Comparison of ENCODE assay signal across 16 mouse cellular contexts in the genomic region with DNA sequence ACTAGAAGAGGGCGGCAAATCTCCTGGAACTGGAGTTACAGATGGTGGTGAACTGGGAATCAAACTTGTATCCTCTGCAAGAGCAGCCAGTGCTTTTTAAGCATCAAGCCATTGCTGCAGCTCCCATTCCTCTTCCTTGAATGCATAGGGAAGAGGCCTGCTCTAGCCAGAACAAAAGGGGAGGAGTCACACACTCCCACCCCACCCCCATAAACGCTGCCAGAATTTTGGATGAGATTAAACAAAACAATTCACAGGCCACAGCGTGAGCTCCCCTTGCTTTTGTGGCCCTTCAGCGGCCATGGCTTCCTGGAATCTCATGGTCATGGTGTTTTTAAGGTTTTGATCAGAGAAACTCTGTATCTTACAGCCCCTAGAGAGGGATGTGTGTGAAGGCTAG. TPM values are rescaled to one million over a fixed set of nuclear protein-coding genes. Genes with fewer than 3 reads are reported as not detected.
DNase-seq lines count a peak whose midpoint lies in the region; ATAC-seq and TF ChIP-seq lines count a peak whose summit lies in the region.
"Had no signal": no experiment of that assay in that cellular context is flagged by ENCODE, and none has a peak within 500 bp of the region (broad histone marks: within the 10 kb centered on the region; RNA-seq: fewer than 3 reads in every experiment).

No protein-coding gene starts in this region.

- H3K9me3 ChIP-seq in forebrain, embryonic 11.5 days (ENCODE audit: control insufficient read depth, low read length) = no peaks in the 10 kb centered on the region
- H3K9me3 ChIP-seq in forebrain, postnatal 0 days (ENCODE audit: low read length) = no peaks in the 10 kb centered on the region
- no peaks in the 10 kb centered on the region for H3K9me3 ChIP-seq in midbrain, embryonic 11.5 days (ENCODE audit: control insufficient read depth, low read length)
- H3K9me3 ChIP-seq in midbrain, embryonic 15.5 days = no peaks in the 10 kb centered on the region
- H3K9me3 ChIP-seq in embryonic facial prominence, embryonic 13.5 days = no peaks in the 10 kb centered on the region
- no peaks in the 10 kb centered on the region for H3K9me3 ChIP-seq in midbrain, embryonic 13.5 days
- no peaks in the 10 kb centered on the region for H3K9me3 ChIP-seq in kidney, embryonic 15.5 days (replicated peaks)

- H3K27ac ChIP-seq in forebrain, embryonic 11.5 days (ENCODE audit: low read depth, low read length) = peak overlapping the region; percentile 25; the same call in 1 of the 2 replicates
- H3K27ac ChIP-seq in forebrain, postnatal 0 days (ENCODE audit: low read depth, low read length) = no peak overlapping the region
- 0 out of 2 replicates have a peak overlapping the region, but pooled peaks have one; percentile 8 for H3K27ac ChIP-seq in midbrain, embryonic 11.5 days (ENCODE audit: low read depth, low read length)
- no peak overlapping the region for H3K27ac ChIP-seq in midbrain, embryonic 15.5 days
- peak overlapping the region; percentile 69 for H3K27ac ChIP-seq in embryonic facial prominence, embryonic 13.5 days
- no peak overlapping the region for H3K27ac ChIP-seq in midbrain, embryonic 13.5 days
- no peak overlapping the region for H3K27ac ChIP-seq in kidney, embryonic 15.5 days
- H3K27ac ChIP-seq: heart, adult 2 months; layer of hippocampus, adult 2 months; stomach, postnatal 0 days had no signal

- no peak for TF ChIP-seq CTCF in forebrain, postnatal 0 days (IDR thresholded peaks at IDR 0.05; ENCODE audit: low read depth)

- H3K4me3 ChIP-seq in forebrain, embryonic 11.5 days (ENCODE audit: low read depth, low read length) = no peak overlapping the region
- H3K4me3 ChIP-seq in forebrain, postnatal 0 days (ENCODE audit: low read depth, low read length) = no peak overlapping the region
- H3K4me3 ChIP-seq in midbrain, embryonic 11.5 days (ENCODE audit: low read depth, low read length) = no peak overlapping the region
- no peak overlapping the region for H3K4me3 ChIP-seq in midbrain, embryonic 15.5 days
- no peak overlapping the region for H3K4me3 ChIP-seq in embryonic facial prominence, embryonic 13.5 days
- H3K4me3 ChIP-seq in midbrain, embryonic 13.5 days (replicated peaks) = no peak overlapping the region
- no peak overlapping the region for H3K4me3 ChIP-seq in kidney, embryonic 15.5 days (replicated peaks)
- H3K4me3 ChIP-seq: heart, adult 2 months; layer of hippocampus, adult 2 months had no signal

- H3K4me1 ChIP-seq in forebrain, embryonic 11.5 days (replicated peaks; ENCODE audit: control insufficient read depth, insufficient read depth, low read length) = peaks cover 2% of the 10 kb centered on the region; the same call in 1 of the 2 replicates
- peaks cover 4% of the 10 kb centered on the region; the same call in 1 of the 2 replicates for H3K4me1 ChIP-seq in forebrain, postnatal 0 days (ENCODE audit: insufficient read depth)
- H3K4me1 ChIP-seq in midbrain, embryonic 11.5 days (ENCODE audit: control insufficient read depth, insufficient read depth, low read length) = peaks cover 6% of the 10 kb centered on the region
- H3K4me1 ChIP-seq in midbrain, embryonic 15.5 days = peaks cover 16% of the 10 kb centered on the region
- H3K4me1 ChIP-seq in embryonic facial prominence, embryonic 13.5 days = peaks cover 38% of the 10 kb centered on the region
- H3K4me1 ChIP-seq in midbrain, embryonic 13.5 days (replicated peaks) = peaks cover 23% of the 10 kb centered on the region; the same call in 1 of the 2 replicates
- peaks cover 12% of the 10 kb centered on the region; the same call in 1 of the 2 replicates for H3K4me1 ChIP-seq in kidney, embryonic 15.5 days

- peak; percentile 59 for DNase-seq in forebrain, embryonic 11.5 days (ENCODE audit: low spot score)
- no peak for DNase-seq in forebrain, postnatal 0 days
- peak; percentile 86 for DNase-seq in midbrain, embryonic 11.5 days (ENCODE audit: low spot score, missing footprints)
- DNase-seq in cerebellum, adult 18-20 months = no peak
- DNase-seq: adrenal gland, postnatal 25 days; cerebellum, postnatal 25 days; heart, adult 2 months; right cerebral cortex, adult 18-20 months; thymus, postnatal 25 days had no signal

- 27% methylated on average over 4 of the region's 4 CpGs for WGBS in forebrain, embryonic 11.5 days
- WGBS in forebrain, postnatal 0 days = 26% methylated on average over 4 of the region's 4 CpGs
- WGBS in midbrain, embryonic 11.5 days = 26% methylated on average over 4 of the region's 4 CpGs
- 23% methylated on average over 4 of the region's 4 CpGs for WGBS in midbrain, embryonic 15.5 days
- WGBS in embryonic facial prominence, embryonic 13.5 days = 33% methylated on average over 4 of the region's 4 CpGs
- 14% methylated on average over 4 of the region's 4 CpGs for WGBS in midbrain, embryonic 13.5 days
- 49% methylated on average over 4 of the region's 4 CpGs for WGBS in kidney, embryonic 15.5 days

- no peaks in the 10 kb centered on the region for H3K27me3 ChIP-seq in forebrain, embryonic 11.5 days (ENCODE audit: control insufficient read depth, insufficient read depth, low read length)
- H3K27me3 ChIP-seq in forebrain, postnatal 0 days (ENCODE audit: insufficient read depth, low read length) = no peaks in the 10 kb centered on the region
- no peaks in the 10 kb centered on the region for H3K27me3 ChIP-seq in midbrain, embryonic 11.5 days (ENCODE audit: control insufficient read depth, insufficient read depth, low read length)
- no peaks in the 10 kb centered on the region for H3K27me3 ChIP-seq in midbrain, embryonic 15.5 days (replicated peaks)
- H3K27me3 ChIP-seq in embryonic facial prominence, embryonic 13.5 days = 0 out of 2 replicates have a peak, but pooled peaks cover 7% of the 10 kb centered on the region
- H3K27me3 ChIP-seq in midbrain, embryonic 13.5 days = no peaks in the 10 kb centered on the region
- no peaks in the 10 kb centered on the region for H3K27me3 ChIP-seq in kidney, embryonic 15.5 days

- no peak overlapping the region for H3K4me2 ChIP-seq in forebrain, embryonic 11.5 days (ENCODE audit: low read depth, low read length, severe bottlenecking)
- H3K4me2 ChIP-seq in forebrain, postnatal 0 days (ENCODE audit: low read depth) = no peak overlapping the region
- H3K4me2 ChIP-seq in midbrain, embryonic 11.5 days = no peak overlapping the region
- H3K4me2 ChIP-seq in midbrain, embryonic 15.5 days = no peak overlapping the region
- H3K4me2 ChIP-seq in embryonic facial prominence, embryonic 13.5 days = no peak overlapping the region
- no peak overlapping the region for H3K4me2 ChIP-seq in midbrain, embryonic 13.5 days (replicated peaks)
- H3K4me2 ChIP-seq in kidney, embryonic 15.5 days = no peak overlapping the region

- no peaks in the 10 kb centered on the region for H3K36me3 ChIP-seq in forebrain, embryonic 11.5 days (ENCODE audit: control insufficient read depth, insufficient read depth, low read length)
- no peaks in the 10 kb centered on the region for H3K36me3 ChIP-seq in forebrain, postnatal 0 days (ENCODE audit: insufficient read depth)
- H3K36me3 ChIP-seq in midbrain, embryonic 11.5 days (ENCODE audit: control insufficient read depth, insufficient read depth, low read length) = no peaks in the 10 kb centered on the region
- no peaks in the 10 kb centered on the region for H3K36me3 ChIP-seq in midbrain, embryonic 15.5 days (replicated peaks)
- no peaks in the 10 kb centered on the region for H3K36me3 ChIP-seq in embryonic facial prominence, embryonic 13.5 days
- H3K36me3 ChIP-seq in midbrain, embryonic 13.5 days = no peaks in the 10 kb centered on the region
- H3K36me3 ChIP-seq in kidney, embryonic 15.5 days = no peaks in the 10 kb centered on the region

- H3K9ac ChIP-seq in forebrain, embryonic 11.5 days (ENCODE audit: low read length) = no peak overlapping the region
- H3K9ac ChIP-seq in forebrain, postnatal 0 days = no peak overlapping the region
- H3K9ac ChIP-seq in midbrain, embryonic 11.5 days (ENCODE audit: low read length) = no peak overlapping the region
- H3K9ac ChIP-seq in midbrain, embryonic 15.5 days = no peak overlapping the region
- H3K9ac ChIP-seq in embryonic facial prominence, embryonic 13.5 days = no peak overlapping the region
- no peak overlapping the region for H3K9ac ChIP-seq in midbrain, embryonic 13.5 days (replicated peaks)
- H3K9ac ChIP-seq in kidney, embryonic 15.5 days = no peak overlapping the region

- peak; percentile 51; the same call in 1 of the 2 replicates for ATAC-seq in forebrain, embryonic 11.5 days (replicated peaks; ENCODE audit: low FRiP score)
- no peak for ATAC-seq in forebrain, postnatal 0 days
- ATAC-seq in midbrain, embryonic 11.5 days (ENCODE audit: low FRiP score) = peak; percentile 89
- no peak for ATAC-seq in midbrain, embryonic 15.5 days (replicated peaks)
- ATAC-seq in embryonic facial prominence, embryonic 13.5 days (ENCODE audit: insufficient number of reproducible peaks, insufficient read depth, low FRiP score, low TSS enrichment, low read depth) = no peak
- 0 out of 2 replicates have a peak, but pooled peaks have one; percentile 41 for ATAC-seq in midbrain, embryonic 13.5 days
- no peak for ATAC-seq in kidney, embryonic 15.5 days (replicated peaks; ENCODE audit: low FRiP score)
- ATAC-seq: inflammation-experienced regulatory T-cells, adult 6 months had no signal

RNA-seq across cellular contexts. Expression of gene Erg, which starts 15.4 kb away (rescaled TPM):
- 1.8 and 2.1 TPM in 2 replicates for polyA plus RNA-seq in forebrain, embryonic 11.5 days (2014; fragmentation: Nextera tagmentation; extraction: Ambion mirVana)
- total RNA-seq in forebrain, postnatal 0 days (2014; rRNA removed) = 3.9 and 6.4 TPM in 2 replicates
- polyA plus RNA-seq in forebrain, postnatal 0 days (2015; fragmentation: Nextera tagmentation; extraction: Ambion mirVana) = 0.99 and 1.8 TPM in 2 replicates
- 1.1 and 2.6 TPM in 2 replicates for polyA plus RNA-seq in midbrain, embryonic 11.5 days (2014; fragmentation: Nextera tagmentation; extraction: Ambion mirVana)
- 2.6 and 2.8 TPM in 2 replicates for polyA plus RNA-seq in midbrain, embryonic 15.5 days (2015; fragmentation: Nextera tagmentation; extraction: Ambion mirVana)
- polyA plus RNA-seq in embryonic facial prominence, embryonic 13.5 days (2015; fragmentation: Nextera tagmentation; extraction: Ambion mirVana) = 17.2 and 27.9 TPM in 2 replicates
- 1.5 and 1.6 TPM in 2 replicates for polyA plus RNA-seq in midbrain, embryonic 13.5 days (2015; fragmentation: Nextera tagmentation; extraction: Ambion mirVana)
- 6.7 and 8.4 TPM in 2 replicates for polyA plus RNA-seq in kidney, embryonic 15.5 days (2015; fragmentation: Nextera tagmentation; extraction: Ambion mirVana)
- polyA plus RNA-seq: inflammation-experienced regulatory T-cells, adult 6 months had no signal

Comparison
In these comparisons a context has a peak if more than half of its experiments do, and no peak if none do; other contexts are left out.
1. ATAC-seq: peak in forebrain, embryonic 11.5 days (single experiment), midbrain, embryonic 11.5 days (single experiment) and midbrain, embryonic 13.5 days (single experiment); none in forebrain, postnatal 0 days (single experiment), midbrain, embryonic 15.5 days (single experiment), embryonic facial prominence, embryonic 13.5 days (single experiment) and kidney, embryonic 15.5 days (single experiment).
2. DNase-seq: peak in forebrain, embryonic 11.5 days (single experiment) and midbrain, embryonic 11.5 days (single experiment); none in forebrain, postnatal 0 days (single experiment) and cerebellum, adult 18-20 months (0 of 2).
3. H3K27ac ChIP-seq: peak in forebrain, embryonic 11.5 days (single experiment), midbrain, embryonic 11.5 days (single experiment) and embryonic facial prominence, embryonic 13.5 days (single experiment); none in forebrain, postnatal 0 days (single experiment), midbrain, embryonic 15.5 days (single experiment), midbrain, embryonic 13.5 days (single experiment) and kidney, embryonic 15.5 days (single experiment).